Mouse (Mus musculus) intestine, postnatal 0 days (tissue): Measurements from ENCODE around the gene Ncbp2. TPM values are rescaled to one million over a fixed set of nuclear protein-coding genes. Genes with fewer than 3 reads are reported as not detected.

Experiments used
- ATAC-seq: fragments of 200-750 bp; cut with Nextera tagmentation; 2 replicates; pipeline ENCODE4 v1.8.0; 2017; ENCODE audit warnings: mild to moderate bottlenecking, moderate TSS enrichment, moderate library complexity
- H3K27ac ChIP-seq: fragments of 300-500 bp; sonication (generic); 2 replicates; pipeline ENCODE4 v1.5.1; 2014; ENCODE audit warnings: mild to moderate bottlenecking, low read depth, low read length, moderate library complexity
- H3K27me3 ChIP-seq: fragments of 300-500 bp; sonication (generic); replicated peaks from 2 replicates; pipeline ENCODE4 v1.6.1; 2014; ENCODE audit warnings: low read length, mixed read lengths; ENCODE audit not compliant: control insufficient read depth, insufficient read depth
- H3K36me3 ChIP-seq: fragments of 300-500 bp; sonication (generic); 2 replicates; pipeline ENCODE4 v1.6.1; 2014; ENCODE audit warnings: mild to moderate bottlenecking, moderate library complexity; ENCODE audit not compliant: control insufficient read depth, insufficient read depth
- H3K4me1 ChIP-seq: fragments of 300-500 bp; sonication (generic); replicated peaks from 2 replicates; pipeline ENCODE4 v1.6.1; 2014; ENCODE audit warnings: antibody characterized with exemption, low read length, mixed read lengths; ENCODE audit not compliant: control insufficient read depth, insufficient read depth
- H3K4me2 ChIP-seq: fragments of 300-500 bp; sonication (generic); replicated peaks from 2 replicates; pipeline ENCODE4 v1.6.1; 2014; ENCODE audit warnings: low read depth, mild to moderate bottlenecking, moderate library complexity
- H3K4me3 ChIP-seq: fragments of 300-500 bp; sonication (generic); 2 replicates; pipeline ENCODE4 v1.5.1; 2014; ENCODE audit warnings: low read depth, low read length
- H3K9ac ChIP-seq: fragments of 300-500 bp; sonication (generic); 2 replicates; pipeline ENCODE4 v1.6.1; 2014; ENCODE audit warnings: mild to moderate bottlenecking, low read depth, low read length
- H3K9me3 ChIP-seq: fragments of 300-500 bp; sonication (generic); 2 replicates; pipeline ENCODE4 v1.6.1; 2016; ENCODE audit warnings: mixed run types; ENCODE audit not compliant: control insufficient read depth
- CTCF ChIP-seq: sonication (generic); IDR thresholded peaks from 2 replicates; pipeline ENCODE4 v1.5.1; 2016; ENCODE audit warnings: low read depth, mild to moderate bottlenecking, control low read depth, antibody characterized with exemption, moderate library complexity
- WGBS: fragments of 180-500 bp; shearing (Covaris S2); extraction: QIAGEN DNeasy Blood & Tissue Kit; methylation state at CpG from one replicate; pipeline ENCODE4 v1.1.7; 2014; 5-methylcytosine and 5-hydroxymethylcytosine counted together
- polyA plus RNA-seq: library from polyadenylated mRNA; unstranded; fragments of >200 nt; fragmentation: Nextera tagmentation; extraction: Ambion mirVana; gene quantifications from 2 replicates; pipeline ENCODE4 v1.2.1, GENCODE M21; 2015

Gene Ncbp2
- polyA plus RNA-seq, 1 experiment from 2014 or later, result 28.4 TPM

GRCm38 (mm10) chr16:31963224-31963623, 14.9 kb downstream of the Ncbp2 start:
- Histone ChIP-seq H3K4me1 (no peaks in the 10 kb centered on the region), H3K36me3 (peaks cover 53% of the 10 kb centered on the region), H3K27ac (no peak overlapping the region), H3K4me3 (no peak overlapping the region), H3K4me2 (no peak overlapping the region), H3K27me3 (no peaks in the 10 kb centered on the region), H3K9ac (no peak overlapping the region), H3K9me3 (no peaks in the 10 kb centered on the region)
- no peak for ATAC-seq
- 83% methylated on average over 7 of the region's 7 CpGs for WGBS
- no peak for TF ChIP-seq CTCF

- ATAC-seq, result no peak
- H3K4me3 ChIP-seq, result no peak overlapping the region
- no peak overlapping the region for H3K4me2 ChIP-seq
- H3K4me1 ChIP-seq, result no peaks in the 10 kb centered on the region
- H3K9ac ChIP-seq, result no peak overlapping the region
- H3K36me3 ChIP-seq, result peaks cover 59% of the 10 kb centered on the region
- WGBS, result 89% methylated on average over 4 of the region's 4 CpGs
- no peaks in the 10 kb centered on the region for H3K27me3 ChIP-seq
- H3K27ac ChIP-seq, result no peak overlapping the region
- no peaks in the 10 kb centered on the region for H3K9me3 ChIP-seq
- no peak for TF ChIP-seq CTCF
Observed at GRCm38 (mm10) chr16:31975258-31975657, 26.9 kb downstream of the Ncbp2 start.

- no peaks in the 10 kb centered on the region for H3K9me3 ChIP-seq
- no peaks in the 10 kb centered on the region for H3K4me1 ChIP-seq
- H3K27ac ChIP-seq, result no peak overlapping the region
- no peak for ATAC-seq
- H3K4me2 ChIP-seq, result no peak overlapping the region
- 94% methylated on average over 3 of the region's 3 CpGs for WGBS
- no peak for TF ChIP-seq CTCF
- no peak overlapping the region for H3K4me3 ChIP-seq
- no peak overlapping the region for H3K9ac ChIP-seq
- H3K27me3 ChIP-seq, result no peaks in the 10 kb centered on the region
- peaks cover 51% of the 10 kb centered on the region for H3K36me3 ChIP-seq
Observed at GRCm38 (mm10) chr16:31979501-31979900, 31.2 kb downstream of the Ncbp2 start.

- 77% methylated on average over 5 of the region's 5 CpGs for WGBS
- no peak overlapping the region for H3K4me2 ChIP-seq
- no peaks in the 10 kb centered on the region for H3K27me3 ChIP-seq
- ATAC-seq, result no peak
- H3K9me3 ChIP-seq, result no peaks in the 10 kb centered on the region
- H3K36me3 ChIP-seq, result peaks cover 45% of the 10 kb centered on the region
- no peak overlapping the region for H3K4me3 ChIP-seq
- H3K9ac ChIP-seq, result no peak overlapping the region
- peak; percentile 20; the same call in 1 of the 2 replicates for TF ChIP-seq CTCF
- no peak overlapping the region for H3K27ac ChIP-seq
- no peaks in the 10 kb centered on the region for H3K4me1 ChIP-seq
Observed at GRCm38 (mm10) chr16:31980946-31981345, 32.6 kb downstream of the Ncbp2 start.

GRCm38 (mm10) chr16:31992039-31992438, 43.7 kb downstream of the Ncbp2 start:
- Histone ChIP-seq H3K4me2 (no peak overlapping the region), H3K9me3 (no peaks in the 10 kb centered on the region), H3K27me3 (no peaks in the 10 kb centered on the region), H3K4me3 (no peak overlapping the region), H3K36me3 (peaks cover 33% of the 10 kb centered on the region), H3K9ac (no peak overlapping the region), H3K27ac (no peak overlapping the region), H3K4me1 (no peaks in the 10 kb centered on the region)
- TF ChIP-seq CTCF, result peak; percentile 35
- WGBS, result 51% methylated on average over 1 of the region's 1 CpGs
- no peak for ATAC-seq

- WGBS, result 93% methylated on average over 4 of the region's 4 CpGs
- no peaks in the 10 kb centered on the region for H3K27me3 ChIP-seq
Observed at GRCm38 (mm10) chr16:31993195-31993594, 44.9 kb downstream of the Ncbp2 start.

GRCm38 (mm10) chr16:31993946-31994345, 45.6 kb downstream of the Ncbp2 start:
- no peak for TF ChIP-seq CTCF
- no peak for ATAC-seq

More at GRCm38 (mm10) chr16:31993195-31993594, 44.9 kb downstream of the Ncbp2 start:
- no peak overlapping the region for H3K4me2 ChIP-seq
- no peak overlapping the region; the same call in 1 of the 2 replicates for H3K27ac ChIP-seq
- H3K9ac ChIP-seq, result no peak overlapping the region
- H3K4me3 ChIP-seq, result no peak overlapping the region
- ATAC-seq, result no peak
- H3K9me3 ChIP-seq, result no peaks in the 10 kb centered on the region
- H3K4me1 ChIP-seq, result no peaks in the 10 kb centered on the region
- H3K36me3 ChIP-seq, result peaks cover 27% of the 10 kb centered on the region
- TF ChIP-seq CTCF, result no peak

More at GRCm38 (mm10) chr16:31993946-31994345, 45.6 kb downstream of the Ncbp2 start:
- H3K9me3 ChIP-seq, result no peaks in the 10 kb centered on the region
- peaks cover 20% of the 10 kb centered on the region for H3K36me3 ChIP-seq
- H3K27me3 ChIP-seq, result no peaks in the 10 kb centered on the region
- no peak overlapping the region for H3K9ac ChIP-seq
- H3K4me3 ChIP-seq, result no peak overlapping the region
- H3K27ac ChIP-seq, result no peak overlapping the region
- no peak overlapping the region for H3K4me2 ChIP-seq
- 0 out of 2 replicates have a peak, but pooled peaks cover 2% of the 10 kb centered on the region for H3K4me1 ChIP-seq
